Mouse (Mus musculus): ENCODE data around the gene Ifitm5. TPM values are rescaled to one million over a fixed set of nuclear protein-coding genes. Genes with fewer than 3 reads are reported as not detected.

The Ifitm5 gene
- polyA plus RNA-seq, 1 experiment from 2014 or later: 1.6 TPM

GRCm38 (mm10) chr7:140952441-140952840 lies 2.4 kb upstream of the Ifitm5 start:
- no peaks in the 10 kb centered on the region for H3K27me3 ChIP-seq (replicated peaks; ENCODE audit: insufficient read depth, low read length)
- 72% methylated on average over 7 of the region's 7 CpGs for WGBS
- no peak overlapping the region for H3K9ac ChIP-seq (replicated peaks; ENCODE audit: low read depth)
- H3K9me3 ChIP-seq (ENCODE audit: low read length): no peaks in the 10 kb centered on the region
- H3K4me3 ChIP-seq (ENCODE audit: low read depth, low read length): no peak overlapping the region
- no peak for ATAC-seq
- TF ChIP-seq EP300 (IDR thresholded peaks at IDR 0.05): no peak
- no peak for TF ChIP-seq CTCF (IDR thresholded peaks at IDR 0.05)
- peak; percentile 32 for DNase-seq (ENCODE audit: low spot score)
- peaks cover 14% of the 10 kb centered on the region; the same call in 1 of the 2 replicates for H3K4me1 ChIP-seq (ENCODE audit: insufficient read depth, low read depth, low read length)
- H3K27ac ChIP-seq (ENCODE audit: low read length): no peak overlapping the region
- H3K4me2 ChIP-seq (replicated peaks; ENCODE audit: low read depth, low read length): no peak overlapping the region
- 0 out of 2 replicates have a peak, but pooled peaks cover 13% of the 10 kb centered on the region for H3K36me3 ChIP-seq (ENCODE audit: insufficient read depth, low read length)

GRCm38 (mm10) chr7:140951765-140952164 lies 1.7 kb upstream of the Ifitm5 start:
- Histone ChIP-seq H3K4me1 (ENCODE audit: insufficient read depth, low read depth, low read length) (peaks cover 14% of the 10 kb centered on the region; the same call in 1 of the 2 replicates), H3K4me2 (replicated peaks; ENCODE audit: low read depth, low read length) (peak overlapping the region; percentile 20; the same call in 1 of the 2 replicates), H3K9me3 (ENCODE audit: low read length) (no peaks in the 10 kb centered on the region), H3K27ac (ENCODE audit: low read length) (no peak overlapping the region; the same call in 1 of the 2 replicates), H3K27me3 (replicated peaks; ENCODE audit: insufficient read depth, low read length) (no peaks in the 10 kb centered on the region), H3K36me3 (ENCODE audit: insufficient read depth, low read length) (0 out of 2 replicates have a peak, but pooled peaks cover 13% of the 10 kb centered on the region), H3K4me3 (ENCODE audit: low read depth, low read length) (no peak overlapping the region), H3K9ac (replicated peaks; ENCODE audit: low read depth) (no peak overlapping the region; the same call in 1 of the 2 replicates)
- DNase-seq (ENCODE audit: low spot score) (no peak), ATAC-seq (no peak)
- TF ChIP-seq CTCF (IDR thresholded peaks at IDR 0.05) (no peak), EP300 (IDR thresholded peaks at IDR 0.05) (no peak)
- WGBS: 75% methylated on average over 6 of the region's 6 CpGs

- Histone ChIP-seq H3K27me3 (replicated peaks; ENCODE audit: insufficient read depth, low read length) (no peaks in the 10 kb centered on the region), H3K9ac (replicated peaks; ENCODE audit: low read depth) (peak overlapping the region; percentile 13), H3K4me1 (ENCODE audit: insufficient read depth, low read depth, low read length) (peaks cover 14% of the 10 kb centered on the region; the same call in 1 of the 2 replicates), H3K4me3 (ENCODE audit: low read depth, low read length) (no peak overlapping the region), H3K27ac (ENCODE audit: low read length) (peak overlapping the region; percentile 38), H3K9me3 (ENCODE audit: low read length) (no peaks in the 10 kb centered on the region), H3K4me2 (replicated peaks; ENCODE audit: low read depth, low read length) (peak overlapping the region; percentile 20), H3K36me3 (ENCODE audit: insufficient read depth, low read length) (0 out of 2 replicates have a peak, but pooled peaks cover 14% of the 10 kb centered on the region)
- DNase-seq (ENCODE audit: low spot score): peak; percentile 48
- TF ChIP-seq EP300 (IDR thresholded peaks at IDR 0.05) (no peak), CTCF (IDR thresholded peaks at IDR 0.05) (no peak)
- WGBS: 29% methylated on average over 8 of the region's 8 CpGs
- no peak for ATAC-seq
Observed at GRCm38 (mm10) chr7:140951051-140951450, 960 bp upstream of the Ifitm5 start.

GRCm38 (mm10) chr7:140949255-140949654 lies 836 bp downstream of the Ifitm5 start:
- Histone ChIP-seq H3K4me2 (replicated peaks; ENCODE audit: low read depth, low read length) (no peak overlapping the region), H3K9ac (replicated peaks; ENCODE audit: low read depth) (no peak overlapping the region), H3K4me3 (ENCODE audit: low read depth, low read length) (no peak overlapping the region), H3K9me3 (ENCODE audit: low read length) (no peaks in the 10 kb centered on the region), H3K36me3 (ENCODE audit: insufficient read depth, low read length) (peaks cover 26% of the 10 kb centered on the region; the same call in 1 of the 2 replicates), H3K27me3 (replicated peaks; ENCODE audit: insufficient read depth, low read length) (no peaks in the 10 kb centered on the region), H3K4me1 (ENCODE audit: insufficient read depth, low read depth, low read length) (peaks cover 14% of the 10 kb centered on the region; the same call in 1 of the 2 replicates), H3K27ac (ENCODE audit: low read length) (no peak overlapping the region)
- DNase-seq (ENCODE audit: low spot score) (no peak), ATAC-seq (no peak)
- TF ChIP-seq EP300 (IDR thresholded peaks at IDR 0.05): no peak
- no peak for TF ChIP-seq CTCF (IDR thresholded peaks at IDR 0.05)
- WGBS: 83% methylated on average over 6 of the region's 6 CpGs

GRCm38 (mm10) chr7:140948161-140948560 lies 1.9 kb downstream of the Ifitm5 start:
- Histone ChIP-seq H3K4me2 (replicated peaks; ENCODE audit: low read depth, low read length) (no peak overlapping the region), H3K4me3 (ENCODE audit: low read depth, low read length) (no peak overlapping the region), H3K4me1 (ENCODE audit: insufficient read depth, low read depth, low read length) (peaks cover 18% of the 10 kb centered on the region; the same call in 1 of the 2 replicates), H3K27ac (ENCODE audit: low read length) (0 out of 2 replicates have a peak overlapping the region, but pooled peaks have one; percentile 38), H3K36me3 (ENCODE audit: insufficient read depth, low read length) (peaks cover 26% of the 10 kb centered on the region; the same call in 1 of the 2 replicates), H3K9me3 (ENCODE audit: low read length) (no peaks in the 10 kb centered on the region), H3K27me3 (replicated peaks; ENCODE audit: insufficient read depth, low read length) (no peaks in the 10 kb centered on the region), H3K9ac (replicated peaks; ENCODE audit: low read depth) (no peak overlapping the region)
- 63% methylated on average over 8 of the region's 8 CpGs for WGBS
- DNase-seq (ENCODE audit: low spot score): no peak
- no peak for TF ChIP-seq EP300 (IDR thresholded peaks at IDR 0.05)
- TF ChIP-seq CTCF (IDR thresholded peaks at IDR 0.05): no peak
- no peak for ATAC-seq

- peaks cover 26% of the 10 kb centered on the region; the same call in 1 of the 2 replicates for H3K36me3 ChIP-seq (ENCODE audit: insufficient read depth, low read length)
- H3K27ac ChIP-seq (ENCODE audit: low read length): peak overlapping the region; percentile 49
- TF ChIP-seq CTCF (IDR thresholded peaks at IDR 0.05) (no peak), EP300 (IDR thresholded peaks at IDR 0.05) (peak; percentile 90)
- H3K9ac ChIP-seq (replicated peaks; ENCODE audit: low read depth): no peak overlapping the region
- ATAC-seq: peak; percentile 66
- WGBS: 32% methylated on average over 7 of the region's 7 CpGs
- no peaks in the 10 kb centered on the region for H3K27me3 ChIP-seq (replicated peaks; ENCODE audit: insufficient read depth, low read length)
- no peak overlapping the region for H3K4me2 ChIP-seq (replicated peaks; ENCODE audit: low read depth, low read length)
- peak; percentile 75 for DNase-seq (ENCODE audit: low spot score)
- H3K4me1 ChIP-seq (ENCODE audit: insufficient read depth, low read depth, low read length): peaks cover 27% of the 10 kb centered on the region; the same call in 1 of the 2 replicates
- no peak overlapping the region for H3K4me3 ChIP-seq (ENCODE audit: low read depth, low read length)
- no peaks in the 10 kb centered on the region for H3K9me3 ChIP-seq (ENCODE audit: low read length)
Observed at GRCm38 (mm10) chr7:140946980-140947379, 3.1 kb downstream of the Ifitm5 start.

Data from lung, postnatal 0 days (tissue).